Mouse (Mus musculus) layer of hippocampus, adult 18-20 months (tissue): ENCODE measurements at regions not wholly inside any gene's neighbourhood (a gene's known extent, or its start where the extent isn't known, plus 50 kb on each side); places are given as distances from the start of the nearest gene placed in this dataset.

ENCODE experiments used
- DNase-seq, 2 experiments: peaks; one replicate each; pipeline ENCODE4 v3.0.0; 2022; ENCODE audit warnings: low spot score in 2 of 2

GRCm38 (mm10) chr6:94911836-94912235 lies 205.2 kb upstream of the Kbtbd8 start:
- DNase-seq: no peak

- no peak for DNase-seq
Observed at GRCm38 (mm10) chr6:94911374-94911773, 205.7 kb upstream of the Kbtbd8 start.

GRCm38 (mm10) chr6:94900862-94901261 lies 200.9 kb upstream of the Lrig1 start:
- DNase-seq: no peak

GRCm38 (mm10) chr6:94898881-94899280 lies 198.9 kb upstream of the Lrig1 start:
- DNase-seq: no peak

- DNase-seq: no peak
Observed at GRCm38 (mm10) chr6:94890165-94890564, 190.2 kb upstream of the Lrig1 start.

GRCm38 (mm10) chr6:94889271-94889670 lies 189.3 kb upstream of the Lrig1 start:
- DNase-seq: no peak

GRCm38 (mm10) chr6:94881139-94881538 lies 181.2 kb upstream of the Lrig1 start:
- no peak for DNase-seq

- DNase-seq: no peak
Observed at GRCm38 (mm10) chr6:94875841-94876240, 175.9 kb upstream of the Lrig1 start.

GRCm38 (mm10) chr6:94875065-94875464 lies 175.1 kb upstream of the Lrig1 start:
- no peak for DNase-seq

GRCm38 (mm10) chr6:94874415-94874814 lies 174.5 kb upstream of the Lrig1 start:
- DNase-seq: no peak

GRCm38 (mm10) chr6:94867952-94868351 lies 168.0 kb upstream of the Lrig1 start:
- no peak for DNase-seq

GRCm38 (mm10) chr6:94865498-94865897 lies 165.5 kb upstream of the Lrig1 start:
- DNase-seq: no peak

GRCm38 (mm10) chr6:94858121-94858621 lies 158.2 kb upstream of the Lrig1 start:
- DNase-seq: no peak

- DNase-seq: no peak
Observed at GRCm38 (mm10) chr6:94850121-94850520, 150.2 kb upstream of the Lrig1 start.

GRCm38 (mm10) chr6:94849533-94849932 lies 149.6 kb upstream of the Lrig1 start:
- DNase-seq: no peak

- DNase-seq: peak in 1 of 2 experiments; percentile 29
Observed at GRCm38 (mm10) chr6:94848437-94848836, 148.5 kb upstream of the Lrig1 start.

- DNase-seq: no peak
Observed at GRCm38 (mm10) chr6:94845821-94846220, 145.9 kb upstream of the Lrig1 start.

GRCm38 (mm10) chr6:94842856-94843255 lies 142.9 kb upstream of the Lrig1 start:
- no peak for DNase-seq

GRCm38 (mm10) chr6:94841881-94842280 lies 141.9 kb upstream of the Lrig1 start:
- DNase-seq: no peak

- no peak for DNase-seq
Observed at GRCm38 (mm10) chr6:94835742-94836141, 135.8 kb upstream of the Lrig1 start.

- no peak for DNase-seq
Observed at GRCm38 (mm10) chr6:94834551-94834950, 134.6 kb upstream of the Lrig1 start.

- DNase-seq: no peak
Observed at GRCm38 (mm10) chr6:94830801-94831200, 130.8 kb upstream of the Lrig1 start.

GRCm38 (mm10) chr6:94829246-94829645 lies 129.3 kb upstream of the Lrig1 start:
- peak in 1 of 2 experiments; percentile 9 for DNase-seq

- no peak for DNase-seq
Observed at GRCm38 (mm10) chr6:94826656-94827055, 126.7 kb upstream of the Lrig1 start.
